Mouse (Mus musculus) heart, postnatal 0 days (tissue): Measurements from ENCODE around the gene Ift52. TPM values are rescaled to one million over a fixed set of nuclear protein-coding genes. Genes with fewer than 3 reads are reported as not detected.
A peak's percentile ranks its signal among the peaks of the same experiment; 100 is the strongest.

Source experiments
- ATAC-seq: fragments of 200-750 bp; cut with Nextera tagmentation; 2 replicates; pipeline ENCODE4 v1.8.0; 2017; ENCODE audit warnings: low read depth, moderate number of reproducible peaks, moderate library complexity; ENCODE audit not compliant: insufficient read depth
- DNase-seq: peaks from one replicate; pipeline ENCODE4 v3.0.0-alpha.2; 2016; ENCODE audit warnings: low spot score
- H3K27ac ChIP-seq: fragments of 300-500 bp; sonication (generic); 2 replicates; pipeline ENCODE4 v1.5.1; 2014; ENCODE audit warnings: low read depth, mild to moderate bottlenecking
- H3K27me3 ChIP-seq: fragments of 300-500 bp; sonication (generic); 2 replicates; pipeline ENCODE4 v1.6.1; 2014; ENCODE audit warnings: low read length, mixed read lengths; ENCODE audit not compliant: control insufficient read depth, insufficient read depth
- H3K36me3 ChIP-seq: fragments of 300-500 bp; sonication (generic); replicated peaks from 2 replicates; pipeline ENCODE4 v1.6.1; 2014; ENCODE audit warnings: low read length, mixed read lengths; ENCODE audit not compliant: control insufficient read depth, insufficient read depth
- H3K4me1 ChIP-seq: fragments of 300-500 bp; sonication (generic); 2 replicates; pipeline ENCODE4 v1.6.1; 2014; ENCODE audit warnings: antibody characterized with exemption; ENCODE audit not compliant: control insufficient read depth, insufficient read depth
- H3K4me2 ChIP-seq: fragments of 300-500 bp; sonication (generic); 2 replicates; pipeline ENCODE4 v1.6.1; 2014; ENCODE audit warnings: low read depth, mild to moderate bottlenecking, low read length, moderate library complexity
- H3K4me3 ChIP-seq: fragments of 300-500 bp; sonication (generic); 2 replicates; pipeline ENCODE4 v1.5.1; 2014; ENCODE audit warnings: low read depth, low read length
- H3K9ac ChIP-seq: fragments of 300-500 bp; sonication (generic); replicated peaks from 2 replicates; pipeline ENCODE4 v1.6.1; 2014; ENCODE audit warnings: low read depth, low read length, mixed read lengths
- H3K9me3 ChIP-seq: fragments of 300-500 bp; sonication (generic); replicated peaks from 2 replicates; pipeline ENCODE4 v1.6.1; 2016; ENCODE audit warnings: low read length; ENCODE audit not compliant: control insufficient read depth
- CTCF ChIP-seq: IDR thresholded peaks from 2 replicates; pipeline ENCODE4 v1.5.1; 2016; ENCODE audit warnings: antibody characterized with exemption, control low read depth, low read depth
- EP300 ChIP-seq: IDR thresholded peaks from 2 replicates; pipeline ENCODE4 v1.6.1; 2016; ENCODE audit warnings: antibody characterized with exemption, low read depth
- WGBS: fragments of 180-500 bp; shearing (Covaris S2); extraction: QIAGEN DNeasy Blood & Tissue Kit; methylation state at CpG from one replicate; pipeline ENCODE4 v1.1.7; 2014; 5-methylcytosine and 5-hydroxymethylcytosine counted together
- polyA plus RNA-seq: library from polyadenylated mRNA; unstranded; fragments of >200 nt; fragmentation: Nextera tagmentation; extraction: Ambion mirVana; gene quantifications from 2 replicates; pipeline ENCODE4 v1.2.1, GENCODE M21; 2015
- total RNA-seq: library from RNA; depleted of rRNA; stranded (reverse); fragments of >200 nt; gene quantifications from 2 replicates; pipeline ENCODE4 v1.2.3, GENCODE M21; 2014; ENCODE audit warnings: low replicate concordance; rRNA removed

Ift52 gene
- total RNA-seq (15.4 and 18.5 TPM in 2 replicates), polyA plus RNA-seq (28.2 and 31.3 TPM in 2 replicates)

GRCm38 (mm10) chr2:163016916-163017743 lies at the start of gene Ift52:
TSS of gene Ift52 (plus strand) at chr2:163017354.
- WGBS, result under 1% methylated on average over 57 of the region's 57 CpGs
- peak; percentile 95 for ATAC-seq

GRCm38 (mm10) chr2:162968357-162968756 lies 48.8 kb upstream of the Ift52 start:
- Histone ChIP-seq H3K9ac (no peak overlapping the region), H3K4me1 (no peaks in the 10 kb centered on the region), H3K27ac (no peak overlapping the region), H3K4me3 (no peak overlapping the region), H3K4me2 (no peak overlapping the region), H3K36me3 (no peaks in the 10 kb centered on the region), H3K9me3 (no peaks in the 10 kb centered on the region), H3K27me3 (no peaks in the 10 kb centered on the region)
- TF ChIP-seq EP300, result no peak
- peak; percentile 87 for TF ChIP-seq CTCF
- DNase-seq, result peak; percentile 41
- peak; percentile 36; the same call in 1 of the 2 replicates for ATAC-seq
- 15% methylated on average over 5 of the region's 5 CpGs for WGBS

More at GRCm38 (mm10) chr2:163016916-163017743, at the start of gene Ift52:
- Histone ChIP-seq H3K4me2 (peak within 1 kb of the TSS; percentile 70), H3K9me3 (no peaks in the 10 kb centered on the region), H3K9ac (peak within 1 kb of the TSS; percentile 75), H3K4me3 (peak within 1 kb of the TSS; percentile 85), H3K27ac (peak within 1 kb of the TSS; percentile 51), H3K36me3 (no peaks in the 10 kb centered on the region), H3K4me1 (peaks cover 10% of the 10 kb centered on the region), H3K27me3 (no peaks in the 10 kb centered on the region)
- DNase-seq, result peak; percentile 79
- no peak for TF ChIP-seq EP300
- TF ChIP-seq CTCF, result no peak

- H3K27me3 ChIP-seq, result no peaks in the 10 kb centered on the region
- WGBS, result 70% methylated on average over 3 of the region's 3 CpGs
- DNase-seq (no peak), ATAC-seq (no peak)
- H3K4me1 ChIP-seq, result no peaks in the 10 kb centered on the region
- TF ChIP-seq CTCF (no peak), EP300 (no peak)
- H3K4me3 ChIP-seq, result no peak overlapping the region
- H3K36me3 ChIP-seq, result no peaks in the 10 kb centered on the region
- no peak overlapping the region for H3K9ac ChIP-seq
- H3K27ac ChIP-seq, result no peak overlapping the region
- no peaks in the 10 kb centered on the region for H3K9me3 ChIP-seq
- H3K4me2 ChIP-seq, result no peak overlapping the region
Measured at GRCm38 (mm10) chr2:162969101-162969500, 48.1 kb upstream of the Ift52 start.

- H3K4me2 ChIP-seq, result no peak overlapping the region
- peaks cover 10% of the 10 kb centered on the region; the same call in 1 of the 2 replicates for H3K4me1 ChIP-seq
- H3K4me3 ChIP-seq, result no peak overlapping the region
- H3K27ac ChIP-seq, result no peak overlapping the region
- TF ChIP-seq CTCF (no peak), EP300 (no peak)
- ATAC-seq, result no peak
- DNase-seq, result no peak
- H3K9ac ChIP-seq, result no peak overlapping the region
- H3K36me3 ChIP-seq, result no peaks in the 10 kb centered on the region
- H3K9me3 ChIP-seq, result no peaks in the 10 kb centered on the region
- WGBS, result 75% methylated on average over 6 of the region's 6 CpGs
- H3K27me3 ChIP-seq, result no peaks in the 10 kb centered on the region
Measured at GRCm38 (mm10) chr2:162970896-162971295, 46.3 kb upstream of the Ift52 start.

GRCm38 (mm10) chr2:162972752-162973151 lies 44.4 kb upstream of the Ift52 start:
- Histone ChIP-seq H3K4me3 (no peak overlapping the region), H3K27me3 (no peaks in the 10 kb centered on the region), H3K9ac (no peak overlapping the region), H3K9me3 (no peaks in the 10 kb centered on the region), H3K4me1 (peaks cover 10% of the 10 kb centered on the region; the same call in 1 of the 2 replicates), H3K36me3 (no peaks in the 10 kb centered on the region), H3K4me2 (no peak overlapping the region), H3K27ac (no peak overlapping the region)
- DNase-seq (no peak), ATAC-seq (no peak)
- 60% methylated on average over 7 of the region's 7 CpGs for WGBS
- TF ChIP-seq CTCF (no peak), EP300 (no peak)
